42 mouse cellular contexts compared by ENCODE assay signal in genomic region chr1:93808871-93809270, GRCm38 (mm10). TPM values are rescaled to one million over a fixed set of nuclear protein-coding genes. Genes with fewer than 3 reads are reported as not detected.
"Had no signal": no experiment of that assay in that cellular context is flagged by ENCODE, and none has a peak within 500 bp of the region (broad histone marks: within the 10 kb centered on the region; RNA-seq: fewer than 3 reads in every experiment).

No protein-coding gene starts in this region.

- H3K9me3 ChIP-seq: heart, embryonic 10.5 days; heart, embryonic 13.5 days; heart, embryonic 15.5 days; hindbrain, embryonic 10.5 days; hindbrain, embryonic 12.5 days; hindbrain, embryonic 13.5 days; hindbrain, embryonic 15.5 days; intestine, embryonic 15.5 days; kidney, embryonic 15.5 days had no signal

- H3K9ac ChIP-seq: heart, embryonic 13.5 days; heart, embryonic 15.5 days; hindbrain, embryonic 12.5 days; hindbrain, embryonic 13.5 days; hindbrain, embryonic 14.5 days; hindbrain, embryonic 15.5 days; intestine, embryonic 15.5 days; kidney, embryonic 15.5 days had no signal

- ATAC-seq: hindbrain, embryonic 16.5 days; hindbrain, postnatal 0 days; inflammation-experienced regulatory T-cells, adult 6 months; intestine, embryonic 15.5 days; intestine, embryonic 16.5 days; intestine, postnatal 0 days had no signal

- DNase-seq: heart, postnatal 10 days; heart, postnatal 14 days; heart, postnatal 36 days; heart, postnatal 4 days; kidney, adult 11 months; kidney, adult 18-20 months; kidney, adult 2 months; kidney, adult 8-10 months; kidney, adult 9 months; kidney, postnatal 10 days; kidney, postnatal 14 days; kidney, postnatal 25 days; kidney, postnatal 36 days; kidney, postnatal 4 days; layer of hippocampus, adult 9-11 months; layer of hippocampus, postnatal 36 days had no signal

- H3K27ac ChIP-seq: heart, embryonic 10.5 days; heart, embryonic 13.5 days; heart, embryonic 15.5 days; hindbrain, embryonic 10.5 days; hindbrain, embryonic 12.5 days; hindbrain, embryonic 13.5 days; hindbrain, embryonic 14.5 days; hindbrain, embryonic 15.5 days; hindbrain, postnatal 0 days; intestine, embryonic 15.5 days; kidney, embryonic 15.5 days; kidney, postnatal 0 days; layer of hippocampus, adult 2 months; left cerebral cortex, adult 2 months had no signal

- H3K4me2 ChIP-seq: heart, embryonic 11.5 days; heart, embryonic 13.5 days; heart, embryonic 15.5 days; hindbrain, embryonic 12.5 days; hindbrain, embryonic 13.5 days; hindbrain, embryonic 14.5 days; hindbrain, embryonic 15.5 days; intestine, embryonic 15.5 days; kidney, embryonic 15.5 days had no signal

- H3K27me3 ChIP-seq: heart, embryonic 13.5 days; heart, embryonic 15.5 days; hindbrain, embryonic 12.5 days; hindbrain, embryonic 13.5 days; hindbrain, embryonic 15.5 days; intestine, embryonic 15.5 days; kidney, embryonic 15.5 days had no signal

- H3K4me3 ChIP-seq: heart, embryonic 10.5 days; heart, embryonic 13.5 days; heart, embryonic 15.5 days; hindbrain, embryonic 10.5 days; hindbrain, embryonic 12.5 days; hindbrain, embryonic 13.5 days; hindbrain, embryonic 15.5 days; intestine, embryonic 15.5 days; kidney, embryonic 15.5 days; layer of hippocampus, adult 2 months; left cerebral cortex, adult 2 months had no signal

RNA-seq across cellular contexts. Expression of gene Gal3st2, which starts 52.2 kb away (rescaled TPM):
- total RNA-seq: hematopoietic stem cell, adult 5-6 weeks; hindbrain, postnatal 0 days; layer of hippocampus, adult 18-20 months; layer of hippocampus, postnatal 25 days had no signal
- polyA plus RNA-seq: heart, embryonic 10.5 days; heart, postnatal 0 days; hindbrain, embryonic 10.5 days; hindbrain, embryonic 11.5 days; hindbrain, embryonic 12.5 days; hindbrain, embryonic 13.5 days; hindbrain, embryonic 14.5 days; hindbrain, embryonic 15.5 days; hindbrain, embryonic 16.5 days; hindbrain, postnatal 0 days; inflammation-experienced regulatory T-cells, adult 6 months; kidney, embryonic 14.5 days; kidney, embryonic 16.5 days had no signal
